Mouse (Mus musculus) olfactory bulb, adult 2 months (tissue): ENCODE data around the gene C130050O18Rik.

Source experiments
- CTCF ChIP-seq: fragments of 200-500 bp; IDR thresholded peaks from 2 replicates; pipeline ENCODE4 v1.5.1; 2012; ENCODE audit warnings: low read depth, mild to moderate bottlenecking, low read length, moderate library complexity; ENCODE audit not compliant: insufficient read depth
- POLR2A ChIP-seq: fragments of 200-500 bp; IDR thresholded peaks from 2 replicates; pipeline ENCODE4 v1.6.1; 2012; ENCODE audit warnings: mild to moderate bottlenecking, low read depth, low read length, moderate library complexity; ENCODE audit not compliant: insufficient read depth

- TF ChIP-seq CTCF = no peak
- TF ChIP-seq POLR2A = no peak
These were observed 45.8 kb upstream of the C130050O18Rik start for GRCm38 (mm10) chr5:139359244-139359643.
